Mouse (Mus musculus) right cerebral cortex, adult 2 months (tissue): ENCODE measurements around the gene Bpifa6.
"Not testable (repeated sequence)": the region's sequence is repeated elsewhere in the genome, so short reads cannot be mapped to it uniquely, and the experiment has no call there.

Experiments
- DNase-seq, 2 experiments: peaks; one replicate each; pipeline ENCODE4 v3.0.0; 2021 to 2022; ENCODE audit warnings: low spot score in 2 of 2

Bpifa6 gene

DNA sequence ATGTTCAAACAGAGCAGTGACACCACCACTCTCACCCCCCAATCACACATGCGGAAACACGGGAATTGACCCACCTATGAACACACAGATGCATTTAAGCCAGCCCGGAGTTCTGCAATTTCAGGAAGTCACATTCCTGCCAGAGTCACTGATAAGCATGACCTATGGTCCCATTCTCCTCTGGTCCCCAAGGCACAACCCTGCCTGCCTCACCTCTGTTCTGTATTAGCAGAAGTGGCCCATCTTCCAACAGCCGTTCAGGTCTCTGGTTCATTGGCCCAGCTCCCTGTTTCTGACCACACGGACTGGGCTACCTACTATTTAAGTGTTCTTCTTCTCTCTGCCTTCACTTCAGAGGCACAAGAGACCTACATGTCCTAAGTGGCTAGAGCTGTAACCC, at the start of gene Bpifa6:
Bpifa6 (plus strand) TSS at position 364 of the 400 bp plus-strand sequence.
- DNase-seq = no peak

DNA sequence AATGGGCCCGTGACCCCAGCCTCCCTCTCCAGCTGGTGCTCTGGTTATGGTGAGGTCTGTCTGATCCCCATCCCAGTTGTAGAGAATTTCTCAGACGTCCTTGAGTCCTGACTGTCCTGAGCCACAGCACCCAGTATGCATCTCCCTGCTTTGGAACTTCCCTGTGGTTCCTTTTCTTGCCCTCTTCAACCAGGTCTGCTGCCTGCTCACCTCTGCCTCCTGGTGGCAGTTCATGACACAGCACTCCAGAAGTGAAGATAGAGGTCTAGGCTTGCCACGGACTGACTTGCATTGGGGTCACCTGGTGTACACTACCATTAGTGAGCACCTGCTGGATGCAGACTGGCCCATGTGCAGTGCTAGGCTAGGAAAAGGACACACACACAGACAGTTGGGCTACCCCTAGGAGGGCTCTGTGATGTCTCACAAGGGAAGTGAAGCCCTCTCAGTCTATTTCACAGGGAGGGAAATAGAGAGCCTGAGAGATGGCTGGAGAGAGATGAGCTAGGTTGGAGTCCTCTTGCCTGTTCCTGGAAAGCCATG, 44.8 kb upstream of the Bpifa6 start:
- DNase-seq = peak; percentile 39 to 43

DNA sequence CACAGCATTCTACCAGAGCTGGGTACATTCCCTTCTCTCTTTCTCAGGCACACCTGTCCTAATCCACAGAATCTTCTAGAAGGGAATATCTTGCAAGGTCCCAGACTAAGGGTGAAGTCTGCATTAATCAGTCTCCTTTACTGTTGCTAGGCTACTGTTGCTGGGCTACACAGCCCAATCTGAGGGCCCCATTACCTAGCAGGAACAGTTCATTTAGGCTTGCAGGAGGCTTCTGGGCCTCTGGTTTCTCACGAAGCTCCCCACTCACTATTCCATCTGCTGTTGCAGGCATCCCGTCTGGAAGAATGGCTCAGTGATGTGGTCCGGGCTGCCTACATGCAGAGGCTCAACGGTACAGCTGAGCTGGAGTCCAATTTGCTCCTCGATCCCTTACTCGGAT, 43.6 kb upstream of the Bpifa6 start:
- no peak for DNase-seq

DNA sequence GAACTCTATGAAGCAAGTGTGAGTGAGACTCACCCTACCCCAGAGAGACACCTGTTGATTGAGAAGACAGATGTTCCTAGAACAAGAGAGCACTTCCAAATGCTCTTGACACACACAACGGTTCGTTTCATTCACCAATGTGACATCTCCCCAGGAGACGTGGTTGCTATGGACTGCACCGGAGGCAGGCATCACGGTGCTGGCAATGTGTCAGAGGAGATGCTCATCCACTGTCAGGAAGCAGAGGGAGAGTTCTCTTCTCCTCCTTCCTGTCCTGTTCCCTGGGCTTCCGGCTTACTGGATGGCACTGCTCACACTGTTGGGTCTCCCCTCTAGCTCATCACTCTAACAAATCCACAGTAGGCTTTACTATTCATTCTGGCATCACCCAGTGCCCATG, 41.4 kb upstream of the Bpifa6 start:
- DNase-seq = no peak

- no peak for DNase-seq
Observed at GRCm38 (mm10) chr2:153935348-153935747, 39.4 kb upstream of the Bpifa6 start.

GRCm38 (mm10) chr2:153937843-153938242, 36.9 kb upstream of the Bpifa6 start, which contains the start of gene Bpifb4:
Bpifb4 (plus strand) TSS chr2:153938212.
- DNase-seq = no peak

GRCm38 (mm10) chr2:153943537-153943936, 31.2 kb upstream of the Bpifa6 start:
- DNase-seq = peak; percentile 77 to 79

- DNase-seq = no peak
Observed at GRCm38 (mm10) chr2:153944567-153944966, 30.2 kb upstream of the Bpifa6 start.

DNA sequence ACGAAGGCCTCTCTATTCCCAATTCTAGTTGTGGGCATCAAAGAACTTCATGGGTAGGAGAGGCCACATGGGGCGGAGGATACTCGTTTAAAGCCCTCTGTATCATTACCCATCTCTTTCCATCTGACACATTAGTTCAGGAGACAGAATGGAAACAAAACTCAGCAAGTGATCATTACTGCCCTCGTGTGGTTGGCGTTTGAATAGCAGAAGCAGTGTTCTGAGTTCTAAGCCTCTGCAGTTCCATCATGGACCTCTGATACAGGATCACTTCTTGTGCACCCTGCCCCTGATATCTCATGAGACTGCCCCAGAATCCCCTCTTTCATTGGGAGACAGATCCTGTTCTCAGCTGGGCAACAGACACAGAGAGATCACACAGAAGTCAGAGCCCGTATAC, 21.8 kb upstream of the Bpifa6 start:
- DNase-seq = peak; percentile 72 to 83

DNA sequence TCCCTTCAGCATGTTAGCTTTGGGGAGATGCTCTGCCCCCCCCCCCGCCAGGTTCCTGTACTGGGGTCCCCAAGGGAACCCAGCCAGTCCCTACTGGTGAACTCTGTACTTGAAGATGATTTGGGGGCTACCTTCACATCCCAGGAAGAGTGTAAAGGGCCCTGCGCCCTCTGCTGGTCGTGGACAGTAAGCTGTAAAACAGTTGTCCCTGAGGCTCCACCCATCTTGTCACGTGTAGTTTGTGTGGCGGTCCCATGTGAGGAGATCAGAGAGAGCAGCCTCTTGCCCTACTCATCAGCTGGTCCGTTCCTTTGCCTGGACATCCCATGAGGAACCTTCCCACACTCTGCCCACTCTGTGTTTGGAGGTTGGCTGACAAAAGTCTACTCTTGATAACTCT, 20.9 kb upstream of the Bpifa6 start:
- DNase-seq = no peak

- peak; percentile 39 to 41 for DNase-seq
Observed at GRCm38 (mm10) chr2:153962821-153963331, 11.9 kb upstream of the Bpifa6 start.

DNA sequence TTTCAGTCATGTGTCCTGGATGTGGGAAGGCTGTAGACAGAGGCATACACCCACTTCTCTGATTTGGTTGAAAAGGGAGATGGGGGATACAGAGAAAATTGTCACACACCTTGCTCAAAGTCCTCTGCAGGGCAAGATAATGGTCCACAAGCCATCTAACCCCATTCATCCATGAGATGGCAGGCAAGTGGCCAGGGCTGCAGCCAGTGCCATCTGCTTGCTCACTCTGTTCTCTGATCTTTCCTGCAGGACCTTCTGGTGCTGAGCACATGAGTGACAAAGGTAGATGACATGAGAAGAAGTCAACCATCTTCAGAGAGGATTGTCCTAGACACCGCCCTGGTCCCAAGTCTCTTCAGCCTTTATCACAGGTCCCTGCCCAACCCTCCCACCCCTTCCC, 11.4 kb upstream of the Bpifa6 start:
- DNase-seq = peak; percentile 25 to 28

GRCm38 (mm10) chr2:153970221-153970620, 4.5 kb upstream of the Bpifa6 start:
- DNase-seq = no peak

DNA sequence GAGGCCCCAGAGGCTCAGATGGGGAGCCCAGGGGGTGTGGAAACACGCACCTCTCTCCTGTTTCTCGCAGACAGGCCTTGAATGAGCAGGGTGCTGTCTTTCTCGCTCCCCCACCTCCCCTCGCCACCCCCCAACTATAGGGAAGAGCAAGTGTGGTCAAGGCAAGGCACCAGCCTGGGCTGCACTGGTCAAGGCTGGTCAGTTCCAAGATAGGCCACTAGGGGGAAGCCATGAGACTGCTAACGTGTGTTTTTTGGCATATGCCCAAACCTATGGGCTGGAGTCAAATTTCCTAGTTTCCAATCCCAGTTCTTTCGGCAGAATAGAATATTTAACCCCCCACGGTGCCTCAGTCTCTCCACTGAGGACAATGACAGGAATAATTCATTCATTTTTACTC, 21.0 kb downstream of the Bpifa6 start:
- DNase-seq = peak; percentile 78 to 86

DNA sequence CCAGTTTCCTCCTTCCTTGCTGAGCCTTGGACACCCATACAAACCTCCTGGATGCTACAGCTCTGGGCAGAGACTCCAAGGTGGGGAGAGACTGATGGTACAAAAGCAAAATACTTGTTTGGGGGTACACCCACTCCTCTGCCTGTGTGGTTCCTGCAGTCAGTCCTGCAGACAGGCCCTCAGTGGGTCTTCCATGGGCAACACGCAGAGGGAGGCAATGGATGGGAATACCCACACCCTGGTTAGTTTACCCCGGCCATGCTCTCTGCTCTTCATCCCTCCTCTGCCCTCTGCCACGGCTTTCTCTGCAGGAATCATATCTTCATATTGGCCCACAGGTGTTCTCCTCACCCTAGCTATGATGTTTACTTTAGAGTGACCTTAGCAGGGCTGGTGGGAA, 25.8 kb downstream of the Bpifa6 start:
- DNase-seq = no peak

GRCm38 (mm10) chr2:154001056-154001455, 26.3 kb downstream of the Bpifa6 start:
- no peak for DNase-seq

DNA sequence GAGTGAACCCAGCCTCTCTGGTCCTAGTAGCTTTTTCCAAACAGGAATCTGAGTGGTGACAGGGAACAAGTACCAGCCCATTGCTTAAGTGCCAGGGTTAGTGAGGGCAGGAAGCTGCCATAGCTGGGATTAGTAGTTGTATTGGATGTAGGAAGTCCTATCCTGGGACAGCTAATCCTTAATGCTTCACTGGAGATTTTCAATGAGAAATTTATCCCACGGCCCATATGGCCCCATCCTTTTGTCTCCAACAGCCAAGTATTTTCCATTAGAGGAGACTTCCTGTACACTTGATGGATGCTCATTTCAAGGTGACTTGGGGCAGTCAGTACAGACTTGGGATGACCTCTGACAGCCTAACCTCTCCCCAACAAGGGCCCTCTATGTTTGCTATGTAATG, 29.7 kb downstream of the Bpifa6 start:
- no peak for DNase-seq

- DNase-seq = no peak
Observed at GRCm38 (mm10) chr2:154005094-154005493, 30.3 kb downstream of the Bpifa6 start.

GRCm38 (mm10) chr2:154005734-154006133, 31.0 kb downstream of the Bpifa6 start:
- no peak for DNase-seq

DNA sequence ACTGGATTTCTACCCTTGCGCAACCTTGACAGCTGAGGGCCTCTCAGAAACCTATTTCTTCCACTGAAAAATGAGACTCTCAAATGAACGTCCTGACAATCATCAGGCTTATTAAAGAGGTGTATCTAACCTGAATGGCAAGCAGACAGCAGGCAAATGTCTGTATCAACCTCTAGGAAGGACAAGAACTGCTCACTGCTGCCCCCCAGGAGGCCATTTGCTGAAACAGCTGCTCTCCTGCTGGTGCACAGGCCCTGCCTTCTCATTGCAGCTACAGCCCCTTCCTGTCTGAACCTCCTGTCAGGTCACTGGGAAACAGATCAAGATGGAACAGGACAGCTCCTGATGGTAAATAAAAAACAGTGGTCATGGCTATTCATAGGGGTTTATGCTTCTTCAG, 31.6 kb downstream of the Bpifa6 start:
- DNase-seq = no peak

- DNase-seq = no peak
Observed at GRCm38 (mm10) chr2:154007381-154007780, 32.6 kb downstream of the Bpifa6 start.

DNA sequence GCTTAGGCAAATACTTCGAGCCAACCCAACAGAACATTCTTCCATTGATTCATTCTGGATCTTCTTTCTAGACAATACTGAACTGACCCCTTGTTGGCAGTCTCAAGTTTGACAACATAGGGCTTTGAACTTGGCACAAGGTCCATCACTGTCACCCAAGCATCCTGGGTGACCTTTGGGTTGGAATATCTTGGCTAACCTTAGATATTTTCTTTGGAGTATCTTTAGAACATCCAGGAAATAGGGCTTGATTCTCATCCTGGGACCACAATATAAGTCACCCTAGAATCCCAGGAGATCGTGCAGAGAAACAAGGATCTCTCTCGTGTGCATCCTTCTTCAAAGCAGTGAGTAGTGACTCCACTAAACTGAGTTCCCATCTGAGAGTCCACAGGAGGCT, 33.2 kb downstream of the Bpifa6 start, which contains the start of gene Bpifa2:
Bpifa2 (plus strand) TSS at position 301 of the 400 bp plus-strand sequence.
- DNase-seq = no peak

- no peak for DNase-seq
Observed at GRCm38 (mm10) chr2:154017990-154018389, 43.2 kb downstream of the Bpifa6 start.

DNA sequence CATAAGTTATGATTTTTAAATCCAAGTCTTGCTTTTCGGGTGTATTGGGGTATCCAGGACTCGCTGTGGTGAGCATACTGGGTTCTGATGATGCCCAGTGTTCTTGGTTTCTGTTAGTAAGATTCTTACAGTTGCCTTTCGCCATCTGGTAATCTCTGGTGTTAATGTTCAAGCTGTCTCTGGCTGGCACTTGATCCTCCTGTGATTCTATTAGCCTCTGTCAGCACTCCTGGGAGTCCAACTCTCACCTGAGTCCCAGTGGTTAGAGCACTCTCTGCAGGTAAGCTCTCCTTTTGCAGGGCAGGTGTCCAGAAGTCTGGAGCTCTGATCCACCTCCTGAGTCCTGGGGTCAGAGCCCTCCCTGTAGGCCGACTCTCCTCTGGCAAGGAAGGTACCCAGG, 49.9 kb downstream of the Bpifa6 start:
- not testable (repeated sequence) for DNase-seq
